Mouse (Mus musculus) liver, postnatal 0 days (tissue): ENCODE results near the gene Hoxb4.

Source experiments
- CTCF ChIP-seq: sonication (generic); IDR thresholded peaks from 2 replicates; pipeline ENCODE4 v1.5.1; 2016; ENCODE audit warnings: antibody characterized with exemption, low read depth
- EP300 ChIP-seq: IDR thresholded peaks from 2 replicates; pipeline ENCODE4 v1.6.1; 2016; ENCODE audit warnings: antibody characterized with exemption, low read depth, mild to moderate bottlenecking

DNA sequence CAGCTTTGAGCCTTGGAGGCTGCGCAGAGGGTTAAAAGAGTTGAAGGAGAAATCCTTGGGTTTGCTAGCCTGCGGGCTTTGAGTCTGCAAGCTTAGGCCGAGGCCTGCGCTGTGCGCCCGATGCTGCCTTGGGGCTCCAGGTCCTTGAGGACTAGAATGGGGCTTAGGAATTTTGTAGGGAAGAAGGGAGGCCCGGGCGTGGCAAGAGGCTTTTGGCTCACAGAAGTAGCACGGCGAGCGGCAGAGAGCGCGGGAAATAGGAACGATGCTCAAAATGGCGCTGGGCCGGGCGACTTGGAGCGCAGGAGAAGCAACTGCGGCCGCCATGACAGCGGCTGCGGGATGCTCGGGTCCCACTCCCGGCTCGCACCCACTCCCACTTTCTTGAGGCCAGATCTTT is 36.3 kb downstream of the Hoxb4 start:
- no peak for TF ChIP-seq CTCF
- TF ChIP-seq EP300, result no peak
